Mouse (Mus musculus) heart, postnatal 10 days (tissue): ENCODE measurements around the gene 4932414N04Rik. TPM values are rescaled to one million over a fixed set of nuclear protein-coding genes. Genes with fewer than 3 reads are reported as not detected.
A peak's percentile ranks its signal among the peaks of the same experiment; 100 is the strongest.
"Not testable (repeated sequence)": the region's sequence is repeated elsewhere in the genome, so short reads cannot be mapped to it uniquely, and the experiment has no call there.

ENCODE experiments used
- DNase-seq, 2 experiments: peaks; one replicate each; pipeline ENCODE4 v3.0.0; 2021
- intact Hi-C: fragments of 180-260 bp; cut with DNase I; formaldehyde crosslinking; loops from one replicate; pipeline ENCODE4 v1.15.1; 2025
- total RNA-seq, 2 experiments: library from RNA; stranded (reverse); gene quantifications; 2 replicates each; pipeline ENCODE4 v1.2.3; 2021

Gene 4932414N04Rik
- total RNA-seq = not detected

GRCm38 (mm10) chr2:68656186-68656585, at the start of gene 4932414N04Rik:
TSS of gene 4932414N04Rik (plus strand) at chr2:68656486.
- intact Hi-C loops, DNase-seq: not testable (repeated sequence)

- intact Hi-C loops = no loop called here
- no peak for DNase-seq
Observed at GRCm38 (mm10) chr2:68732216-68732615, 75.9 kb downstream of the 4932414N04Rik start.

GRCm38 (mm10) chr2:68739772-68740739, 83.8 kb downstream of the 4932414N04Rik start:
- DNase-seq = no peak
- intact Hi-C loops = no loop called here

GRCm38 (mm10) chr2:68744599-68744998, 88.3 kb downstream of the 4932414N04Rik start:
- intact Hi-C loops = no loop called here
- no peak for DNase-seq

- intact Hi-C loops = loop anchor here (5.0 kb wide), 2 partner anchors 394 to 1794 kb away; no protein-coding TSS in a partner anchor
- DNase-seq = no peak
Observed at GRCm38 (mm10) chr2:68756179-68756578, 99.9 kb downstream of the 4932414N04Rik start.

- DNase-seq = peak; percentile 51 to 60
- intact Hi-C loops = loop anchor here (1.0 to 5.0 kb wide), 3 partner anchors 193 to 1794 kb away; no protein-coding TSS in a partner anchor
Observed at GRCm38 (mm10) chr2:68756793-68757192, 100.5 kb downstream of the 4932414N04Rik start.

GRCm38 (mm10) chr2:68765371-68765770, 109.1 kb downstream of the 4932414N04Rik start:
- intact Hi-C loops = no loop called here
- DNase-seq = no peak

- no peak for DNase-seq
- intact Hi-C loops = no loop called here
Observed at GRCm38 (mm10) chr2:68767186-68767890, 111.1 kb downstream of the 4932414N04Rik start.

- peak; percentile 26 to 41 for DNase-seq
- intact Hi-C loops = loop anchor here (5.0 kb wide), 1 partner anchor 80 kb away; the partner anchor contains the start of gene Cers6
Observed at GRCm38 (mm10) chr2:68782268-68783132, 126.2 kb downstream of the 4932414N04Rik start.

GRCm38 (mm10) chr2:68783664-68784063, 127.4 kb downstream of the 4932414N04Rik start:
- DNase-seq = not testable (repeated sequence)
- intact Hi-C loops = loop anchor here (1.0 to 5.0 kb wide), 3 partner anchors 79 to 645 kb away; partner anchors contain the start of gene Cers6

GRCm38 (mm10) chr2:68784710-68785427, 128.6 kb downstream of the 4932414N04Rik start:
- peak; percentile 90 to 92 for DNase-seq
- intact Hi-C loops = loop anchor here (1.0 to 5.0 kb wide), 4 partner anchors 77 to 643 kb away; partner anchors contain the start of gene Cers6

GRCm38 (mm10) chr2:68787161-68787675, 130.9 kb downstream of the 4932414N04Rik start:
- intact Hi-C loops = loop anchor here (5.0 kb wide), 1 partner anchor 255 kb away; no protein-coding TSS in a partner anchor
- DNase-seq = no peak

- intact Hi-C loops = loop anchor here (2.0 kb wide), 1 partner anchor 69 kb away; the partner anchor contains the start of gene Cers6
- DNase-seq = peak; percentile 38 to 51
Observed at GRCm38 (mm10) chr2:68792296-68792695, 136.0 kb downstream of the 4932414N04Rik start.

GRCm38 (mm10) chr2:68793472-68793871, 137.2 kb downstream of the 4932414N04Rik start:
- no peak for DNase-seq
- intact Hi-C loops = loop anchor here (2.0 kb wide), 1 partner anchor 67 kb away; the partner anchor contains the start of gene Cers6

- intact Hi-C loops = no loop called here
- no peak for DNase-seq
Observed at GRCm38 (mm10) chr2:68794181-68794580, 137.9 kb downstream of the 4932414N04Rik start.

GRCm38 (mm10) chr2:68794616-68795015, 138.3 kb downstream of the 4932414N04Rik start:
- no peak for DNase-seq
- intact Hi-C loops = no loop called here

GRCm38 (mm10) chr2:68796011-68796775, 139.9 kb downstream of the 4932414N04Rik start:
- DNase-seq = no peak
- intact Hi-C loops = no loop called here

- DNase-seq = peak; percentile 12 to 14
- intact Hi-C loops = no loop called here
Observed at GRCm38 (mm10) chr2:68797106-68797505, 140.8 kb downstream of the 4932414N04Rik start.
